Mouse (Mus musculus) lung, adult 18-20 months (tissue): ENCODE results near the gene Arel1.

Experiments used
- DNase-seq, 2 experiments: peaks; one replicate each; pipeline ENCODE4 v3.0.0; 2022; ENCODE audit warnings: mixed read lengths in 2 of 2

Gene Arel1

DNA sequence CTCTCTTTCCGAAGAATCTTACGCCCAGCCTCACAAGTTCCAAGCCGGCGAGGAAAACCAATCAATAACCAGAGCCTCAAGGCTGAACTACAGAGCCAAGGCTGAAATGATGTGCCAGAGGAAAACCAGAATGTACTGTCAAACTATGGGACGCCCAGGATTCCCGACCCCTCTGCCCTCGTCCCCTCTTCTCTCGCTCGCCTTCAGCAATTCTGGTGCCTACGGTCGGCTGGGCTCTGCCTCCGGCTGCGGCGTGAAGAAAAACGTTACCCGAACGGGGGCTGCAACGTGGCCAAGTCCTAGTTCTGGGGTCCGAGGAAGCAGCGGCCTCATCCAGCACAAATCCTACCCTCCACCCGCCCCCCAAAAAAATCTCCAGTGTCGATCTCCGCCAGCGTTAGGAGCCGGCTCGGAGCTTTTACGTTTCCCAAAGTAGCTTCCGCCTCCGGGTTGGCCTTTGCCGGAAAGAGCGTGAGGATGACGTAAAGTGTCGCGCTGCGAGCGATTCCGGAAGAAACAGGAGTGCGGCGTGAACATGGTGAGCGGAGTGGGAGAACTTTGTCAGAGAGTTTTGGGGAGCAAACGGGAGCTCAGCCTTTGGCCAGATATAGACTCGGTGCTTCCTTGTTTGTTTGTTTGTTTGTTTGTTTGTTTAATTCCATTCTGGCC, at the start of gene Arel1, which contains the start of gene Fcf1:
TSS of gene Arel1 (minus strand) at position 473 of the 669 bp plus-strand sequence.
TSS of gene Fcf1 (plus strand) at position 470 of the 669 bp plus-strand sequence.
- peak; percentile 88 to 92 for DNase-seq

DNA sequence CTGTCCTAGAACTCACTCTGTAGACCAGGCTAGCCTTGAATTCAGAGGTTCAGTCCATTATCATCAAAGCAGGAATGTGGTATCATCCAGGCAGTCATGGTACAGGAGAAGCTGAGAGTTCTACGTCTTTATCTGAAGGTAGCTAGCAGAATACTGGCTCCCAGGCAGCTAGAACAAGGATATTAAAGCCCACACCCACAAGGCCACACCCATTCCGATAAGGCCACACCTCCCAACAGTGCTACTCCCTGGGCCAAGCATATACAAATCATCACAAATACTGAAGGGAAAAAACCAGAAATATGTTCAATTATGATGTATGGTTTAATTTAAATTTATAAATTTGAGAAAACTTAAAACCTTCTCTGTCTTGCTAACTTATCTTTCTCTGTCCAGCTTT, 41.5 kb upstream of the Arel1 start:
- DNase-seq = no peak

DNA sequence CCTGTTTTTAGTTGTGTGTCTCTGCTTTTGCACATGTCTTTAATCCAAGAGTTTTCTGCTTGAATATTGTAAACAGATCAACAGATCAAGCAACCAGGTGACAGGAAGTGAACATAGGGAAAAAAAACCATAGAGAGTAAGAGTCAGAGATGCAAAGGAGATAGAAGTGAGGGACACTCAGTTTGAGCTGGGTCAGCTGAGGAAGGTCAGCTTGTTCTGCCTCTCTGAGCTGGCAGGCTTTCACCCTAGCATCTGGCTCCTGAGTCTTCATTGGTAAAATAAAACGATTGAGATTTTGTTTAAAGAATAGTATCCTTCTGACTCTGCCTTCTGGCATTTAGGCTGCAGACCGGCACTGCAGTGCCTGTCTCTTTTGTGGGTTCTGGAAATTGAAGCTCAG, 39.8 kb upstream of the Arel1 start:
- no peak for DNase-seq

DNA sequence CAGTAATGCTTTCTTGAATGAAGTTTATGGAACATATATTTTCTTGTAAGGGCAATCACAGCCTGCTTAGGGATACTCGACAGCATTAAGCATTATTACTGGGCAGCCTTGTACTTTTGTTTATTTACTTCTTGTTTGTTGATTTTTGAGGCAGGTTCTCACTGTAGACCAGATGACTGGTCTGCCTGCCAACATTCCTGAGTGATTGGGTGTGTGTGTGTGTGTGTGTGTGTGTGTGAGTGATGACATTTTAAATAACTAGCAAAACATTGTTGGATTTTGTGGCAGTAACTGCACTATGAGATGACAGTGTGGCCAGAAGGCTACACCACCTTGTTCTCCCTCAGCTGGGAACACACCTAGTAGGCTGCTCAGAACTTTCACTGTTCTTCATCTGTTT, 39.1 kb upstream of the Arel1 start:
- DNase-seq = peak; percentile 11 to 21

DNA sequence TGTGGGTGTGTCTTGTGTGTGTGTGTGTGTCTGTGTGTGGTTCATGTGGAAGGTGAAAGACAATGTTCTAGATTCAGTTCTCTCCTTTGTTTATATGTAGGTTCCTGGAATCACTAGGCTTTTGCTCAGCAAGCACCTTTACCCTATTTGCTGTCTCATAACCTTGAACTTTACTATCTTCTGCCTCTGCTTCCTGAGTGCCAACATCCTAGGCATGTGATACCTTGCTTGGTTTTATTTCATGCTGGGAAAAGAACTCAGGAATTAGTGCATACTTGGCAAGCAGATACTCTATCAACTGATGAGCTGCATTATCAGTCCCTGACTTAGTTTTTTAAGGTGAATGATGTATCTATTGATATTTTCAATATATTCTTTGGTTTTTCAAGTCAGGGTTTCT, 36.3 kb upstream of the Arel1 start:
- DNase-seq = no peak

DNA sequence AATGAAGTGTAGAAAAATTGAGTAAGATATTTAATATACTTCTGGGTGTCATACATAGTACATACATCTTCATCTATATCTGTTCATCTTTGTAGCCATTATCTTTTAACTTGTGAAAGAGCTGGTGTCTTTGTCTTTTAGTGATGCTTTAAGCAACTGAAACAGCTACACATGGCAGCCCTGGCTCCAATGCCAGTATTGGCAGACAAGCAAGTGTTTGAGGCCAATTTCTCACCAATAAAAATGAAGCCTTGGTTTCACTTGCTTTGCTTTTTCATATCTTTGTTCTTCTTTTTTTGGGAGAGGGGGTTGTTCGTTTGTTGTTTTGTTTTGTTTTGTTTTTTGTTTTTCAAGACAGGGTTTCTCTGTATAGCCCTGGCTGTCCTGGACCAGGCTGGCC, 35.5 kb upstream of the Arel1 start:
- no peak for DNase-seq

DNA sequence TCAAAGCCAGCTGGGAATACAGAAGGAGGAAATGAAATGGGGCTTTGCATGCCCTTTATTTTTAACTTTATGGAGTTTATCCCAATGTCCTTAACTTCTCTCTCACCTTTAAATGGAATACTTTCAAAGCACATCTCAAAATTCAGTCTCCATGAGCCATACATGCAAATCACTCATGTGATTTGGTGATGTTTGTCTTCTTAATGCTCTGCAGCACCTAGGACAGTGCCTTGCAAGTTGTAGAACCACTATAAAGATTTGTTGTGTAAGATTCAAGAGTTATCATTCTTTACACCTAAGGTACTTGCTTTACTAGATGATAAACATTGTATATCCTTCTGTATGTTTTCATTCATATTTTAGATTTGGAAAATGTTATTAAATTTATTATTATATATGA, 28.4 kb upstream of the Arel1 start:
- DNase-seq = no peak

DNA sequence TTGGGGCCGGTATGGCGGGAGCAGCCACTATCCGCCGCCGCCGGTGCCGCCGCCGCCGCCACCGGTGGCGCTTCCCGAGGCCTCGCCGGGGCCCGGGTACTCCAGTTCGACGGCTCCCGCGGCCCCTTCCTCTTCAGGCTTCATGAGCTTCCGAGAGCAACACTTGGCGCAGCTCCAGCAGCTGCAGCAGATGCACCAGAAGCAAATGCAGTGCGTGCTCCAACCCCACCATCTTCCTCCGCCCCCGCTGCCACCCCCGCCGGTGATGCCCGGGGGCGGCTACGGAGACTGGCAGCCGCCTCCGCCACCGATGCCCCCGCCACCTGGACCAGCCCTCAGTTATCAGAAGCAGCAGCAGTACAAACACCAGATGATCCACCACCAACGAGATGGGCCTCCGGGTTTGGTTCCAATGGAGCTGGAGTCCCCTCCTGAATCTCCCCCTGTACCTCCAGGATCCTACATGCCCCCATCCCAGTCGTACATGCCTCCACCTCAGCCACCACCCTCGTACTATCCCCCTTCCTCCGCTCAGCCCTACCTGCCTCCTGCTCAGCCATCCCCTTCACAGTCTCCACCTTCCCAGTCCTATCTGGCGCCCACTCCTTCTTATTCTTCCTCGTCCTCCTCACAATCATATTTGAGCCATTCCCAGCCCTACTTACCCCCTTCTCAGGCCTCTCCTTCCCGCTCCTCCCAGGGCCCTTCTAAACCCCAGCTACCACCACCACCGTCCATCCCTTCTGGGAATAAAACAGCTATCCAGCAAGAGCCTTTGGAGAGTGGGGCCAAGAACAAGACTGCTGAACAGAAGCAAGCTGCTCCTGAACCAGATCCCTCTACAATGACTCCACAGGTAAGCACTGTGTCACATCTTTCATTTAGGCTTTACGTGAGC, 26.1 kb upstream of the Arel1 start:
- peak in 1 of 2 experiments; percentile 37 for DNase-seq

DNA sequence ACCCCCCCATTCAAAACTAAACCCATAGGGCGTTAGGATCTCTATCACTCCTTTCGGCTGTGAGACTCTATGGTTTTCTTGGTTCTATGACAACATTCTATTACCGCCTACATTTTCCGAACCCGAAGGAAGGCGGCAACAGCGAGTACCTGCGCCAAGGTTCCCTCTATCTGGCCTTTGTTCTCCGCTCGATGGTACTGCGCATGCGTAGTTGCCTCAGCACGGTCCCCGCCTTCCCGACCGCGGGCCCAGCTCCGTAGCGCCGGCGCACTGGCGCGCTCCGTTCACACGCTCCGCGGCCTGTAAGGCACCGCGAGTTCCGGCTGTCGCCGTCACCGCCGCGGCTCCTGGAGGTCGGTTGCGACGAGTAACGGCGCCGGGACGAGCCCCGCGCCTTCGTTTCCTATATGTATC, 25.4 kb upstream of the Arel1 start, which contains the start of gene Ylpm1:
TSS of gene Ylpm1 (plus strand) at position 239 of the 414 bp plus-strand sequence.
- DNase-seq = peak; percentile 98

DNA sequence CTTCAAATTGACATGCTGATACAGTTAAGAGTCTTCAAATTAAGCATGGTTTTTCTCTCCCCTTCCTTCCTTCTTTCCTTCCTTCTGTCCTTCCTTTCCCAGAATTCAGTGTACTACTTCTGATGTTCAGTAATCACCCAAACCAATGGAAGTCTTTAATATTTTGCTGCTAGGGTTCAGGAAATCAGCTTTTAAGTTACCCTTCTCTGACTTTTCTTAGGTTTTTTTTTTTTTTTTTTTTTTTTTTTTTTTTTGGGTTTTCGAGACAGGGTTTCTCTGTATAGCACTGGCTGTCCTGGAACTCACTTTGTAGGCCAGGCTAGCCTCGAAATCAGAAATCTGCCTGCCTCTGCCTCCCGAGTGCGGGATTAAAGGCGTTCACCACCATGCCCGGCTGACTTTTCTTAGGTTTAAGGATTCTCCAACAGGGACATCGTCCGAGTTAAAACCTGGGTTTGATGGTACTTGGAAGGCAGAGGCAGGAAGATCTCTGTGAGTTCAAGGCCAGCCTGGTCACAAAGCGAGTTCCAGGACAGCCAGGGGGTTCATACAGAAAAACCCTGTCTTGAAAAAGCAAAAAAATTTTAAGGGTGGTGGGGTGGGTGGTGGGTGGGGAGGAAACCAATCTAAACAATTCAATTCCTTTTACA, 24.5 kb upstream of the Arel1 start:
- no peak for DNase-seq

DNA sequence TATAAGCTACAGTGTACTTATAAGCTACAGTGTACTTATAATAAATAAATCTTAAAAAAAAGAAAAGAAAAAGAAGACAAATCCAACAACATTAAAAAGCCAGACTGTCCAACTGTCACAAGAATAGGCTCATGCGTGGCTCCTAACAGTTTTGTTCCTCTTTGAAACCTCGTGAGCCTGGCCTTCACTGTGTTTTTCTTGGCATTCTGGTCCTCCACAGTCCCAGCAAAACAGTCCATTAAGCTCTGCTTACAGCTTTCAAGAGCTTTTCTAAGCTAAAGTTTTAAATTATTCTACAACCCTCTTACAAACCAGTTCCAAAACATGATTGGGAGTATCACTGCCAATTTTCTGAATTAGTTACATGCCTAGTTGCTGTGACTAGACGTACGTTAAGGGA, 18.8 kb upstream of the Arel1 start:
- DNase-seq = no peak

DNA sequence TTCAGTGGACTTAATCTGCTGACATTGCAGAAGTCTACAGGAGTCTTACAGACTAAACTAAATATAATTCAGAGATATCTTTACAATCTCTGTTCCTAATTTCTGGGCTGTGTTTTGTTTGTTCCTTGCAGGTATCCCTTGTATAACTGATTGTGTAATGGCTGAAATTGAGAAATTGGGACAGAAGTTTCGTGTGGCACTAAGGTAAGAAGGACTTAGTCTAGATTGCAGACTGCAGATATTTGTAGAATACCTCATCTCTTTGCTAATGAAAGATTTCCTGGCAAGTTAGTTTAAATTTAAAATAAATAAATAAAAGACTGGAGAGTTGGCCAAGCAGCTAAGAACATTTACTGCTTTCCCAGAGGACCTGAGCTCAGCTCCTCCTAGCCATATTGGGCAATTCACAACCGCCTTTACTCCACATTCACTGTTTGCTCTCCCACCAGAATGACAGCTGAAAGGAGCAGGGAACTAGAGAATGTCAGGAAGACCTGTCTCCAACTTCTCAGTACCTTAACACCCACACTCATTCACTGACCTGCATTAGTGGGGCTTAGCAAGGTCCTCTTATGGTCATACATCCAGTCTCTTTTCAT, 8.7 kb upstream of the Arel1 start:
- no peak for DNase-seq

DNA sequence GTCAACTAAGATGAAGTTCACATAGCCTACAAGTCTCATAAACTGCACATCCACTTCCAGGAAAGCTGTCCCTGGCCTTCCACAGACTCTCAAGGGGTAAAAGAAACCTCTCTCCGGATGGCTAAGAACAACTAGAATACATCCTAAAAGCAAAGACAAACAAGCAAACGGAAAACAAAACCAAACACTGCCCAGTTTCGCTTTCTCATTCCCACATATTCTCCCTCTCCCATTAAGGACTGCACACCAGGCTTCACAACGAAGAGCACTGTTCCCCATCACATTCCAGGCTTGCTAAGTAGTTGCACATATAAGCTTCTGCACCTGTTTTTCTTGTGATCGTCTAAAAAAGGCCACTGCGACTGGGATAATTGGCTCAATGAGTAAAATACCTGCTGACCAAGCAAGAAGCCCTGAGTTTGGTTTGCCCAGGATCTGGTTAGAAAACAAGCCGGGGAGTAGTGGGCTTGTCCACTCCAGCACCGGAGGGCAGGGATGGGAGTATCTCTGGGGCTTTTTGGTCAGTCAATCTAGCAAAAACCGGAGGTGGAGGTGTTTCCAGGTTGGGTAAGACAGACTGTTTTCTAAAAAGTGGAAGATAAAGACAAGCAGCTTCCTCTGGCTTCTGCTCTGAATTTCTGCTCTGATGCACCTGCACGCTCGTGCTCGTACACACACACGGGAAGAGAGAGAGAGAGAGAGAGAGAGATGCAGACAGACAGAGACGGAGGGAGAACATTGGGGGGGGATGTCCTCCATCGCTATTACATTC, 858 bp downstream of the Arel1 start:
- no peak for DNase-seq

DNA sequence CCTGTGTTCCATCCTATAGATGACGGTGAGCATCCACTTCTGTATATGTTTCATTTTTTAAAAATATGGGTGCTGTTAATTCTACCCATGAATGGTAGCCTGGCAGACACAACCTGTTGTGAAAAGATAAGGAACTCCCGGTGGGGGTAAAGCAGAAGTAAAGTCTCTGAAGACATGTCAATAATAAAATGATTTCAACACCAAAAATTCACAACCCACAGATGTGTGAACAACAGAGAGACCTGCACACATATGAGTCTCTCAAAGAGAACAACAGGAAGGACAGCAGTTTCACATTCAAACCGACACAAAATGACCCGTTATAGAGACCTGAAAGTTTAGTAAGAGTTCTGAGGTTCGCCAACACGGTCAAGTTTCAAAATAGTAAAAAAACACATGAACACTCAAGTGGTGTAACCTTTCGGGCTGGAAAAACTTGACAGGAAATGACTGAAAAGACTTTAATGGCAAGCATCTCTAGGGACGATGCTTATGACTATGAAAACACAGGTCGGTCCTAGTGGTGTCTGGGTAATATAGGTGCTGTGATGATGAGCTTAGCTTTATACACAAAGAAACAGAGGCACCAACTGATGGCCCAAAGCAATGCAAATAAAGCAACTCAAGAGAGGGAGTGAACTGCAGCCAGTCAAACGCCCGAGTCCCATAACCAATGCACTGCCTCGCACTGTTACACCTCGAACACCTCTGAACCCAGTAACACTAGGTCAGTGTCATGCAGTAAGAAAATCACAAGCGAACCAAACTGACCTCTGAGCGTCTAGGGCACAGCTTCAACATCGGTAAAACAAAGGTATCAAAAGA, 1.7 kb downstream of the Arel1 start:
- DNase-seq = no peak

DNA sequence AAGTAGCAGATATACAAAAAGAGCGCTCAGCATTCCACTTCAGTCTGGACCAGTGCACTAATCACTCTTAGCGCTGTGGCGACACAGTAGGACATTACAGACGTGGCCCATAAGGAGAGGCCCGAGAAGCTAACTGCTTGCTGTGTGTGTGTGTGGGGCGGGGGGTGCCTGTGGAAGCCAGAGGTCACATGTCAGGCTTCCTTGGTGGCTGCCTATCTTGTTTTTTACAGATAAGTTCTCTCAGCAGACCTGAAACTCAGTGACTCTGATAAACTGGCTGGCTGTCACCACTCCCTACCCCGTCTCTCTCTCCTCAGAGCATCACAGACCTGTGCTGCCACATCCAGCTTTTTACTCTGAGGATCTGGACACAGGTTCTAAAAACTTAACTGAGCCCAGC, 8.1 kb downstream of the Arel1 start:
- DNase-seq = no peak

DNA sequence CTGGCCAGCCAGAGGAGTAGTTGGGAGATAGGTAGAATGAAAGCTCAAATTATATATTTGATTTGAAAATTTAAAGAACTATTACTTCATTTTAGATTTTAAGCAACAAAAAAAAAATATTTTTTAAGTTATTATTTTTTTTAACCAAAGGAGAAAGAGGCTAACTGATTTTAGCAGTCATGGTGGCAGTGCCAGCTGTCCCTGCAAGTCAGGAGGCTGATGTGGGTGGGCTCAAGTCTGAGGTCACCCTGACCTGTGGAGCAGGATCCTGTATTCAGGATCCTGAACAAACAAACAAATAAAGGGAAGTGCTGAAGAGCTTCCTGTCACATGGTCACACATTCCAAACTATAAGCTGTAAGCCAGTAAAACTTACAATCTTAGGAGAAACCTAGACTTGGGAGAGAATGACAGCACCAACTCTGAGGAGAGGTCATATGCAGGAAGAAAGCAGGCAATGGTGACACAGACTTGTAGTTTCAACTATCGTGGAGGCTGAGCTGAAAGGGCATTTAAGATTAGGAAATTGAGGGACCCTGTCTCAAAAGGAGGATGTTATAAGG, 11.8 kb downstream of the Arel1 start:
- no peak for DNase-seq

DNA sequence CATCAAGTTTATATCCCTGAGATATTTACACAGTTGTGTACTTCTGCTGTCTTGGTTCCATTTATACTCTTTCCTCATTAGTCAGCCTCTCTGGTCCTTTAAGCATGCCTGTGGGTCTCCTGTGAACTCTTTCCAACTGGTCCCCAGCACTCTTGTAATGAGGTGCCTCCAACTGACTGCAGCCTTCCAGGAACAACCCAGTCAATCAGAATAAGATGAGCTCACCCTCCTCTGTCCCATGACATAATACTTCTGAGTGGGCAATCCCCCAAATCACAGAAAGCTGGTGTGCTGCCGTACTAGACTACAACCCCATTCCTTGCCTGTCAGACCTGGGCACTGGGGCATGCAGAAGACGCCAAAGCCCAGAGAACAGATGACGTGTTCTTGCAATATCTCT, 14.4 kb downstream of the Arel1 start:
- DNase-seq = peak; percentile 22 to 60

DNA sequence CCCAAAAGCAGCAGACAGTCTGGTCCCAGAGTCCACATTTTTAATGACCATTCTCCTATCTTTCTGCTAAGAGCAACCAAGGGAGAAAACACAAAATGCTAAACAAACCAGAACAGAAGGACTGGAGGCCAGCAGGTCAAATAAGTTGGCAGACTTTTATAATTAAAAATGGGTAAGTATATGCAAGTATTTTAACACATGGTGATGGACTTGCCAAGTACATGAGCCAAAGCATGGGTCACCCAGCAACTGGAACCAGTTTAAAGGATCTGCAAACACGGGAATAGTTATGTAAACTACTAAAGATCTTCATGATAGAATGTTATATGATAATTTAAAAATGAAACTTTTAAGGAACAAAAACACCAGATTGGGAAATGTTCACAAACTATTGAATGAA, 18.3 kb downstream of the Arel1 start:
- DNase-seq = peak in 1 of 2 experiments; percentile 23

DNA sequence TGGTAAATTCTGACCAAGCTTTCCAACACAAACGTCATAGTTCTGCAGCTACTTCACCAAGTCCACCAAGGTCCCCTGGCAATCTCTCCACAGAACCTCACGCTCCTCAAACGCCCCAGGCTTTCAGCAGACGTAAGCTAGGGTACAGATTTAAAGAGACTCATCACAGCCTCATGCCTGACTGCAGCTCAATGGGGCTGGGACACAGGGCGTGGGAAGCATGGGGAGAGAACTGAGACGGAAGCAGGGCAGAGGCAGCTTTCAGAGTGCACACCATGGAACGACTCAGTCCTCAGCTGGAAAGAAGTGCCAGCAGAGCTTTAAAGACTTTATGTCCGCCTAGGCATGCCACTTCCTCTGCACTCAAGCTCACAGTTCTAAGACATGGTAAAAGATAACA, 19.2 kb downstream of the Arel1 start:
- DNase-seq = no peak

DNA sequence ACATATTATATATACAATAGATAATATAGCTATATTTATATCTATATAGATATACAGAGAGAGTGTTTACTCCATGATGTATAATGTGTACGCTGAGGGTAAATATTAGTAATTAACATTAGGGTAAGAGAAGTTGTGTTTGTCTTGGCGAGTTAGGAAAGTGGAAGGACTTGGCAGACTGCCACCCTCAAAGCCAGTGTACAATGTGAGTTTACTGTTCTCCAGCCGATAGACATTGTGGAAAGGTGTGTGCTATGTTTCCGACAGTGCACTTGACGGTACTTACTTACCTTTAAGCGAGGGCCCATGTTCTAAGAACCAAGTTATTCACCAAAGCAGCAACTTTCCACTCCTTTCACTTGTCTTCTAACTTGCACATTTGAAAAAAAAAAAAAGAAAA, 19.9 kb downstream of the Arel1 start:
- DNase-seq = peak; percentile 64 to 69
